Mouse (Mus musculus) ES-E14 (cell line): Measurements from ENCODE around the gene Ccdc175. TPM values are rescaled to one million over a fixed set of nuclear protein-coding genes. Genes with fewer than 3 reads are reported as not detected.
A peak's percentile ranks its signal among the peaks of the same experiment; 100 is the strongest.

ENCODE experiments used
- DNase-seq: peaks from one replicate; pipeline ENCODE4 v3.0.0-alpha.2; 2013; ENCODE audit warnings: low read depth, low spot score
- H3K27ac ChIP-seq: 2 replicates; pipeline ENCODE4 v1.5.1; 2012; ENCODE audit warnings: low read depth, mild to moderate bottlenecking, low read length, moderate library complexity, mixed read lengths; ENCODE audit not compliant: poor library complexity, insufficient read depth, severe bottlenecking
- H3K36me3 ChIP-seq: 2 replicates; pipeline ENCODE4 v1.6.1; 2012; ENCODE audit warnings: mild to moderate bottlenecking, low read length, moderate library complexity, mixed read lengths; ENCODE audit not compliant: control insufficient read depth, poor library complexity, insufficient read depth, severe bottlenecking
- H3K4me1 ChIP-seq, 2 experiments: fragments of 150-350 bp in 1 of 2; sonication (generic) in 1 of 2; 2 replicates each; pipeline ENCODE4 v1.6.1; 2012; ENCODE audit warnings: low read length in 2 of 2, mild to moderate bottlenecking in 1 of 2, mixed read lengths in 1 of 2; ENCODE audit not compliant: control insufficient read depth in 2 of 2, insufficient read depth in 2 of 2, poor library complexity in 1 of 2
- H3K4me3 ChIP-seq, 2 experiments: fragments of 150-350 bp in 1 of 2; sonication (generic) in 1 of 2; 2 replicates each; pipeline ENCODE4 v1.5.1; 2012; ENCODE audit warnings: low read length in 2 of 2, low read depth in 1 of 2, mild to moderate bottlenecking in 1 of 2, mixed read lengths in 1 of 2; ENCODE audit not compliant: insufficient read depth in 1 of 2, poor library complexity in 1 of 2, severe bottlenecking in 1 of 2
- H3K9ac ChIP-seq: 2 replicates; pipeline ENCODE4 v1.6.1; 2012; ENCODE audit warnings: low read depth, mild to moderate bottlenecking, low read length, mixed read lengths; ENCODE audit not compliant: poor library complexity, insufficient read depth, severe bottlenecking
- H3K9me3 ChIP-seq: fragments of 150-350 bp; sonication (generic); 2 replicates; pipeline ENCODE4 v1.6.1; 2012; ENCODE audit warnings: low read depth, mild to moderate bottlenecking, low read length; ENCODE audit not compliant: control insufficient read depth, insufficient read depth
- CHD2 ChIP-seq: IDR thresholded peaks from 2 replicates; pipeline ENCODE4 v1.6.1; 2014; ENCODE audit warnings: mild to moderate bottlenecking, low read depth, low read length, inconsistent platforms
- HCFC1 ChIP-seq: IDR thresholded peaks from 2 replicates; pipeline ENCODE4 v1.6.1; 2012; ENCODE audit warnings: low read length, inconsistent platforms, borderline replicate concordance; ENCODE audit not compliant: insufficient read depth
- MAFK ChIP-seq: IDR thresholded peaks from 2 replicates; pipeline ENCODE4 v1.6.1; 2014; ENCODE audit warnings: mild to moderate bottlenecking, low read depth, low read length, inconsistent platforms; ENCODE audit not compliant: insufficient read depth
- ZC3H11A ChIP-seq: IDR thresholded peaks from 2 replicates; pipeline ENCODE4 v1.6.1; 2012; ENCODE audit warnings: low read depth, mild to moderate bottlenecking, inconsistent platforms, low read length, borderline replicate concordance
- ZNF384 ChIP-seq: IDR thresholded peaks from 2 replicates; pipeline ENCODE4 v1.6.1; 2012; ENCODE audit warnings: low read depth, low read length, inconsistent platforms
- in situ Hi-C, 2 experiments: fragments of 600-800 bp; cut with MboI; formaldehyde crosslinking; loops; one replicate each; pipeline ENCODE4 v1.15.1; 2025; ENCODE audit warnings: low sequenced_read_pairs in 2 of 2, inconsistent platforms in 1 of 2; ENCODE audit not compliant: unreplicated experiment in 2 of 2
- total RNA-seq: library from RNA; depleted of rRNA; stranded (reverse); fragments of 300-350 nt; gene quantifications from 2 replicates; pipeline ENCODE4 v1.2.3, GENCODE M21; 2012

Gene Ccdc175
- total RNA-seq, 1 experiment = 0.09 TPM

GRCm38 (mm10) chr12:72178322-72178721, 6.5 kb downstream of the Ccdc175 start:
- in situ Hi-C loops = no loop called here
- no peak overlapping the region for H3K4me3 ChIP-seq
- TF ChIP-seq CHD2 (no peak), HCFC1 (no peak), ZNF384 (no peak), MAFK (no peak), ZC3H11A (no peak)

GRCm38 (mm10) chr12:72158421-72158820, 26.4 kb downstream of the Ccdc175 start:
- no peak overlapping the region for H3K27ac ChIP-seq
- no peaks in the 10 kb centered on the region for H3K36me3 ChIP-seq
- H3K4me3 ChIP-seq = peak overlapping the region in 1 of 2 experiments; percentile 26; a peak in 1 of 4 replicates
- H3K9me3 ChIP-seq = no peaks in the 10 kb centered on the region
- TF ChIP-seq HCFC1 = no peak
- TF ChIP-seq CHD2 = 0 out of 2 replicates have a peak, but pooled peaks have one; percentile 31
- no peaks in the 10 kb centered on the region for H3K4me1 ChIP-seq
- in situ Hi-C loops = no loop called here
- DNase-seq = peak; percentile 17
- H3K9ac ChIP-seq = no peak overlapping the region

More at GRCm38 (mm10) chr12:72178322-72178721, 6.5 kb downstream of the Ccdc175 start:
- H3K9ac ChIP-seq = no peak overlapping the region
- no peak for DNase-seq
- H3K4me1 ChIP-seq = no peaks in the 10 kb centered on the region
- no peaks in the 10 kb centered on the region for H3K36me3 ChIP-seq
- no peaks in the 10 kb centered on the region for H3K9me3 ChIP-seq
- no peak overlapping the region for H3K27ac ChIP-seq

GRCm38 (mm10) chr12:72150786-72151185, 34.0 kb downstream of the Ccdc175 start:
- Histone ChIP-seq H3K4me1 (no peaks in the 10 kb centered on the region), H3K9me3 (no peaks in the 10 kb centered on the region), H3K4me3 (no peak overlapping the region), H3K27ac (no peak overlapping the region), H3K9ac (no peak overlapping the region), H3K36me3 (no peaks in the 10 kb centered on the region)
- DNase-seq = no peak
- TF ChIP-seq ZNF384 (no peak), HCFC1 (no peak)
- in situ Hi-C loops = no loop called here

- TF ChIP-seq CHD2 (no peak), ZC3H11A (no peak)
- no peaks in the 10 kb centered on the region for H3K9me3 ChIP-seq
- H3K36me3 ChIP-seq = no peaks in the 10 kb centered on the region
- H3K27ac ChIP-seq = no peak overlapping the region
- H3K4me1 ChIP-seq = no peaks in the 10 kb centered on the region
- H3K9ac ChIP-seq = no peak overlapping the region
- DNase-seq = no peak
- in situ Hi-C loops = no loop called here
- no peak overlapping the region for H3K4me3 ChIP-seq
These were observed 55.6 kb downstream of the Ccdc175 start for GRCm38 (mm10) chr12:72129203-72129602.

GRCm38 (mm10) chr12:72115686-72116345, 69.0 kb downstream of the Ccdc175 start:
- H3K9ac ChIP-seq = peak overlapping the region; percentile 56; the same call in 1 of the 2 replicates
- in situ Hi-C loops = loop anchor here in 1 of 2 experiments (25.0 kb wide), 1 partner anchor 321 kb away; the partner anchor contains the start of gene Lrrc9

More at GRCm38 (mm10) chr12:72115686-72116345, 69.0 kb downstream of the Ccdc175 start:
- Histone ChIP-seq H3K4me1 (peaks cover 0 to 5% of the 10 kb centered on the region in 2 experiments; a peak in 2 of 4 replicates), H3K9me3 (no peaks in the 10 kb centered on the region), H3K27ac (peak overlapping the region; percentile 24; the same call in 1 of the 2 replicates), H3K4me3 (peak overlapping the region; percentile 45 to 69), H3K36me3 (no peaks in the 10 kb centered on the region)
- TF ChIP-seq HCFC1 (no peak), MAFK (no peak), ZC3H11A (no peak), CHD2 (no peak), ZNF384 (no peak)
- DNase-seq = peak; percentile 45
